Mouse (Mus musculus): ENCODE data around the gene Iglon5.

Gene Iglon5

GRCm38 (mm10) chr7:43427406-43427805, 62.5 kb downstream of the Iglon5 start, which contains the start of gene Lim2:
Gene Lim2, plus strand, starts transcription at chr7:43427670.
- no peak for DNase-seq (ENCODE audit: low spot score)

- DNase-seq (ENCODE audit: low spot score): no peak
Observed at GRCm38 (mm10) chr7:43423991-43424625, 65.8 kb downstream of the Iglon5 start.

- peak; percentile 93 for DNase-seq (ENCODE audit: low spot score)
Observed at GRCm38 (mm10) chr7:43422995-43423617, 66.8 kb downstream of the Iglon5 start.
